Mouse (Mus musculus): ENCODE measurements around the gene Gm17949. TPM values are rescaled to one million over a fixed set of nuclear protein-coding genes. Genes with fewer than 3 reads are reported as not detected.

Gm17949 gene
- polyA plus RNA-seq, 1 experiment from 2014 or later, result 0.20 TPM

DNA sequence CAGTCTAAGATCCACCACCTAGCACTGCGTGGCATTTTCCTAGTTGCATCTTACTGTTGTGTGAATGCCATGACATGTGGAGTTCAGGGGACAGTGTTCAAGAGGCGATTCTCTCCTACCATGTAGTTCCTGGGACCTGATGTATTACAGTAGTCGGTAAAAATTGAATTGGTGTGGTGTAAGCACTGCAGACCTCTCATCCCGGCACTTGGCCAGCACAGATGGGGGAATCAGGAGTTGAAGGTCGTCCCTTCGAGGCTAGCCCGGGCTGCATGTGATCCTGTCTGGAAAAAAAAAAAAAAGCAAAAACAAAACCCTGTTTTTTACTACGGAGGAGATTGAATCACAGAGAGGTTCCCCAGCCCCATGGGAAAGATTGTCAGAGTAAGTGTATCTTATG lies 16.2 kb upstream of the Gm17949 start:
- Histone ChIP-seq H3K9me3 (replicated peaks) (no peaks in the 10 kb centered on the region), H3K4me1 (replicated peaks) (peaks cover 41% of the 10 kb centered on the region), H3K27me3 (no peaks in the 10 kb centered on the region), H3K4me2 (no peak overlapping the region), H3K27ac (no peak overlapping the region), H3K4me3 (replicated peaks) (no peak overlapping the region), H3K9ac (no peak overlapping the region), H3K36me3 (peaks cover 70% of the 10 kb centered on the region)
- no peak for DNase-seq
- 79% methylated on average over 8 of the region's 8 CpGs for WGBS (ENCODE audit: insufficient replicate concordance)
- no peak for ATAC-seq (ENCODE audit: low read depth)

- Histone ChIP-seq H3K27me3 (no peaks in the 10 kb centered on the region), H3K9ac (peak overlapping the region; percentile 46), H3K9me3 (replicated peaks) (no peaks in the 10 kb centered on the region), H3K4me3 (replicated peaks) (peak overlapping the region; percentile 83), H3K27ac (peak overlapping the region; percentile 27; the same call in 1 of the 2 replicates), H3K4me2 (peak overlapping the region; percentile 90), H3K4me1 (replicated peaks) (peaks cover 35% of the 10 kb centered on the region), H3K36me3 (peaks cover 65% of the 10 kb centered on the region)
- ATAC-seq (ENCODE audit: low read depth) (no peak), DNase-seq (no peak)
- WGBS (ENCODE audit: insufficient replicate concordance), result 55% methylated on average over 2 of the region's 2 CpGs
Observed at GRCm38 (mm10) chr17:56996506-56996905, 14.8 kb upstream of the Gm17949 start.

DNA sequence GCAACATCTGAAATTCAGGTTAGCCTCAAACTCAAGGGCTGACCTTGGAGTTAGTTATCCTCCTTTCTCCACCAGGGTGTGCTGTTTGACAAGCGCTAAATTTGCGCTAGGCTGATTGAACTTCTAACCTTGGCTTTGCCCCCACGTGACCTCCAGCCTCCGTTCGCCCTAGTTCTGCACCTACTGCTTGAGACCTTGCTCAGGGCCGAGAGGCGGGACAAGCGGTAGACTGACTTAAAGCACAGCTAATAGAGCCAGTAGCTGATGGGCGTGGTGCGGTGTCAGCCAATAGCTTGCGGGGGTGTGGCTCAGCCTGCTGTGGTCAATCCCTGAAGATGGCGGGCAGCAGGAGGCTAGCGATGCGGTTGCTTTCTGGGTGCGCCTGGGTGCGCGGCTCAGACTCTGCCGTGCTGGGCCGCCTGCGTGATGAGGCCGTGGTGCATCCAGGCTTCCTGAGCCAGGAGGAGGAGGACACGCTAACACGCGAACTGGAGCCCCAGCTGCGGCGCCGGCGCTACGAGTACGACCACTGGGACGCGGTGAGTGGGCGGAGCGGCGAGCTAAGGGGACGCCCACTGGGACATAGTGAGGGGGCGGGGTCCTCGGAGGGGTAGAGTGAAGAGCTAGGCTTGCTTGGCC lies 14.1 kb upstream of the Gm17949 start, which contains the start of gene Alkbh7:
Gene Alkbh7, plus strand, starts transcription at position 311 of the 639 bp plus-strand sequence.
- Histone ChIP-seq H3K9ac (peak within 1 kb of the TSS; percentile 74), H3K4me1 (replicated peaks) (peaks cover 36% of the 10 kb centered on the region), H3K4me2 (peak within 1 kb of the TSS; percentile 90), H3K27ac (peak within 1 kb of the TSS; percentile 61), H3K9me3 (replicated peaks) (no peaks in the 10 kb centered on the region), H3K4me3 (replicated peaks) (peak within 1 kb of the TSS; percentile 83), H3K36me3 (peaks cover 63% of the 10 kb centered on the region), H3K27me3 (no peaks in the 10 kb centered on the region)
- ATAC-seq (ENCODE audit: low read depth), result peak; percentile 99
- peak; percentile 97 for DNase-seq
- under 1% methylated on average over 38 of the region's 38 CpGs for WGBS (ENCODE audit: insufficient replicate concordance)

DNA sequence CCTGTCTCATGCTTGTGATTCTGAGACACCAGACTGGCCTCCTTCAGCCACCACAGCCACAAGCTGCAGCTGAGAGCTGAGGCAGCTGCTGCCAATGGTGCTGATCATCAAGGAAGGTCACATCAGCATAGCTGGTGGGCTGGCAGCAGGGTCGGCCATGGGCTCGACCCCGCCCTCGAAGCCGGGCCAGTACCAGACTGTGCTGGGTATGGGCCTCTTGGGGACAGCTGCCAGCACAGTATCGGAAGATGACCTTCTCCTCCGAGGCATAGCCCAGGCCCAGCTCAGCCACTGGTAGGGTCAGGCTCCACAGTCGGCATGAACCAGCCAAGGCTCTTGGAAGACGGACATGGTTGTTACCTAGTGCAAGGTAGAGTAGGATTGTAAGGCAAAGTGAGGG lies 11.9 kb upstream of the Gm17949 start:
- WGBS (ENCODE audit: insufficient replicate concordance), result 87% methylated on average over 9 of the region's 9 CpGs
- H3K27ac ChIP-seq, result no peak overlapping the region
- H3K9ac ChIP-seq, result no peak overlapping the region
- DNase-seq (no peak), ATAC-seq (ENCODE audit: low read depth) (no peak)
- H3K27me3 ChIP-seq, result no peaks in the 10 kb centered on the region
- H3K9me3 ChIP-seq (replicated peaks), result no peaks in the 10 kb centered on the region
- H3K4me1 ChIP-seq (replicated peaks), result peaks cover 55% of the 10 kb centered on the region
- H3K4me2 ChIP-seq, result no peak overlapping the region
- H3K36me3 ChIP-seq, result peaks cover 62% of the 10 kb centered on the region
- H3K4me3 ChIP-seq (replicated peaks), result no peak overlapping the region

DNA sequence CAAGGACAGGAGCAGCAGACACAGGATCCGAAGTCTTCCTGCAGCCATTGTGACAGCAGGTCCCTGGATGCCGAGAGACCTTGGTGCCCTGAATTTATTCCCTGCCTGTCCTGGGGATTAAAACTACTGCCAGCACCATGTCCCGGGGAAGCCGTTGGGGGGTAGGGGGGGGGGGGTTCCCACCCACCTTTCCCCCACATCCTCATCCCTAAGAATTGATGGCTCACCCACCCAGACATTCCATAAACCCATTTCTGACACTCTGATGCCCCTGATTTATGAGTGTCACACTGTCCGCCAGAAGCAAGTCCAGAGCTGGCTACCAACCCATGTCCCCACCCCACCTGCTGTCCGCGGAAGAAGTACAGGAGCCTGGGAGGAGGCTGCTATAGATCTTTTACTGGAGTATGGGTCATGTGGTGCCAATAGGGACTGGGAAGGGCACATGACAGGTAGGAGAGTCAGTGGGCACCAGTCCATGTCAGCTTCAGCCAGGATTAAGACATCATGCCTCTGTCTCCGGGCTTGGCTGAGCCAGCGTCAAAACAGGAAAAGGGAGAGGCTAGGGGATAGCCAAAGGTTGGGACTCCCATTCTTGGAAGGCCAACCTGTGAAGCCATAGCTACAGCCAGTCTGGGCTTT lies 11.2 kb upstream of the Gm17949 start, which contains the start of gene Pspn:
Gene Pspn, minus strand, starts transcription at position 51 of the 642 bp plus-strand sequence.
- H3K4me2 ChIP-seq, result no peak within 1 kb of the TSS
- no peak within 1 kb of the TSS for H3K9ac ChIP-seq
- H3K36me3 ChIP-seq, result peaks cover 62% of the 10 kb centered on the region
- DNase-seq (no peak), ATAC-seq (ENCODE audit: low read depth) (no peak)
- H3K27me3 ChIP-seq, result no peaks in the 10 kb centered on the region
- no peak within 1 kb of the TSS; the same call in 1 of the 2 replicates for H3K27ac ChIP-seq
- WGBS (ENCODE audit: insufficient replicate concordance), result 80% methylated on average over 9 of the region's 9 CpGs
- no peaks in the 10 kb centered on the region for H3K9me3 ChIP-seq (replicated peaks)
- H3K4me1 ChIP-seq (replicated peaks), result peaks cover 61% of the 10 kb centered on the region
- H3K4me3 ChIP-seq (replicated peaks), result no peak within 1 kb of the TSS

DNA sequence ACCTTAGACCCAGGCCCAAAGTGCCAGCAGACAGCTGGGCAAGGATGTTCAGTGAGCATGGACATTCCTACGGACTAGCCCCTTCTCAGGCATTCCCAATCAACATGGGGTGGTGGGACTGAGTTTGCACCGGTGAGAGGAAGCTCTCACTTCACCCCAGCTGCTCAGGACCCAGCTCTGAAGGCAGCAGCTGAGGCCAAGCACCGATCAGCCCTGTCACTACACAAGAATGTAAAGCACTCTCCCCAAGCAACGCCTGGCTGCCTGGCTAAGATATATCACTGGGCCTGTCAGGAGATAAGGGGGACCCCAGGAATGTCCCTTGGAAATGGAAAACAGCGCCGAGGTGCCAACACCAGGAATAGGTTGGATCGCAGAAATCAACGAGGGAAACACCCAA lies 10.0 kb upstream of the Gm17949 start:
- WGBS (ENCODE audit: insufficient replicate concordance), result 52% methylated on average over 8 of the region's 8 CpGs
- Histone ChIP-seq H3K9ac (no peak overlapping the region), H3K4me2 (no peak overlapping the region), H3K27me3 (no peaks in the 10 kb centered on the region), H3K27ac (no peak overlapping the region; the same call in 1 of the 2 replicates), H3K4me3 (replicated peaks) (no peak overlapping the region), H3K36me3 (peaks cover 62% of the 10 kb centered on the region), H3K4me1 (replicated peaks) (peaks cover 63% of the 10 kb centered on the region), H3K9me3 (replicated peaks) (no peaks in the 10 kb centered on the region)
- DNase-seq, result no peak
- no peak for ATAC-seq (ENCODE audit: low read depth)

- Histone ChIP-seq H3K4me1 (replicated peaks) (peaks cover 67% of the 10 kb centered on the region), H3K36me3 (peaks cover 80% of the 10 kb centered on the region), H3K4me2 (peak overlapping the region; percentile 36), H3K4me3 (replicated peaks) (no peak overlapping the region), H3K9me3 (replicated peaks) (no peaks in the 10 kb centered on the region), H3K27me3 (no peaks in the 10 kb centered on the region), H3K27ac (peak overlapping the region; percentile 66), H3K9ac (peak overlapping the region; percentile 30; the same call in 1 of the 2 replicates)
- DNase-seq (peak; percentile 65), ATAC-seq (ENCODE audit: low read depth) (peak; percentile 82)
- WGBS (ENCODE audit: insufficient replicate concordance), result 48% methylated on average over 7 of the region's 7 CpGs
Observed at GRCm38 (mm10) chr17:57003994-57004393, 7.3 kb upstream of the Gm17949 start.

DNA sequence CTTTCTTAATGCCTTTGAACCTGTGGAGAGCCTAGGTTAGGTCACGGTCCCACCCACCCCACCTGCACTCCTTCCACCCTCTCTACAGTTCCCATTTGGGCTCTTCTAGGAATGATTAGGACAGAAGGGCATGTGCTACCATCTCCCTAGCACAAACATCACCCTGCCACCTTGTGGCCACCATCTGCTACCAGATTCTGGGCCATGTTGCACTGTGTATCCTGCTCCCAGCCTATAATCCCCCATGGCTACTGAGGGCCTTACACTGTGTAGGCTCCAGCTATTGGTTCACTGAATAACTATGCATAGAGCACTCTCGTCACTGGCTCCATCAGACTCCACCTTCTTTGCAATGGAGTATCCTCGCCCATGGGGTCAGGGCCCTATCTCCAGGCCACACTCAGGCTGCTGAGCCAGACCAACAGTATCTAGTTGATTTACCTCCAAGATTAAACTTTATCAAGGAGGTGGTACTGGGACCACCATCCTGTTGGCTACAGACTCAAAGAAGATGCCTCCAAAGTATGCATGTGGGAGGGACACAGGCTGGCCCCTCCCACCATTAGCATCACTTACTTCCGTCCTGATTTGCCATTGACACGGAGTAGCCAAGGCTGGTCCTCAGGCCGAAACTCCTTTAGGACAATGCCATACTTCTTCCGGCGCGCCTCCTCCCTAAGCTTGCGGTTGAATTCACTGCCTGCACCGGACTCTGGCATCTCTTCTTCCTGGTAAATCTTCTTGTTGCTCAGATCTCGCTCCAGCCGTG lies 3.9 kb upstream of the Gm17949 start:
- Histone ChIP-seq H3K27me3 (no peaks in the 10 kb centered on the region), H3K9ac (no peak overlapping the region), H3K36me3 (peaks cover 74% of the 10 kb centered on the region), H3K4me1 (replicated peaks) (peaks cover 77% of the 10 kb centered on the region), H3K4me3 (replicated peaks) (no peak overlapping the region), H3K27ac (no peak overlapping the region), H3K9me3 (replicated peaks) (no peaks in the 10 kb centered on the region), H3K4me2 (no peak overlapping the region)
- 82% methylated on average over 13 of the region's 13 CpGs for WGBS (ENCODE audit: insufficient replicate concordance)
- ATAC-seq (ENCODE audit: low read depth), result 0 out of 2 replicates have a peak, but pooled peaks have one; percentile 3
- no peak for DNase-seq

DNA sequence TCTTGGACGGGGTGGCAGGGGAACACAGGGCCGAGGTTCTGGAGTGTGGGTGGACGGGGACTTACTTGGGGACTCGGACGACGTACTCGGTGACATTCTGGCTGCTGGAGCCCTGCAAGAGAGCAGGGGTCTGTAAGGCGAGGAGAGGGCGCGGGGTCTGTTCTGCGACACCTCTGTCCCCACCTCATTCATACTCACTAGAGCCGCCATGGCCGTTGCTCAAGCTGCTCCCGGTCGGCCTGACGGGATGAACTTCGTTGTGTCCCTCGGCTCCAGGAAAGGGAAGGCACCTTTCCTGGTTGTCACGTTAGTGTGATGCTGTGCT lies 396 bp upstream of the Gm17949 start:
- no peaks in the 10 kb centered on the region for H3K9me3 ChIP-seq (replicated peaks)
- peak overlapping the region; percentile 78 for H3K4me3 ChIP-seq (replicated peaks)
- peaks cover 38% of the 10 kb centered on the region for H3K36me3 ChIP-seq
- under 1% methylated on average over 19 of the region's 19 CpGs for WGBS (ENCODE audit: insufficient replicate concordance)
- H3K27me3 ChIP-seq, result no peaks in the 10 kb centered on the region
- H3K4me1 ChIP-seq (replicated peaks), result peaks cover 59% of the 10 kb centered on the region
- peak overlapping the region; percentile 93 for H3K9ac ChIP-seq
- peak overlapping the region; percentile 88 for H3K4me2 ChIP-seq
- DNase-seq, result no peak
- ATAC-seq (ENCODE audit: low read depth), result peak; percentile 59
- peak overlapping the region; percentile 92 for H3K27ac ChIP-seq

DNA sequence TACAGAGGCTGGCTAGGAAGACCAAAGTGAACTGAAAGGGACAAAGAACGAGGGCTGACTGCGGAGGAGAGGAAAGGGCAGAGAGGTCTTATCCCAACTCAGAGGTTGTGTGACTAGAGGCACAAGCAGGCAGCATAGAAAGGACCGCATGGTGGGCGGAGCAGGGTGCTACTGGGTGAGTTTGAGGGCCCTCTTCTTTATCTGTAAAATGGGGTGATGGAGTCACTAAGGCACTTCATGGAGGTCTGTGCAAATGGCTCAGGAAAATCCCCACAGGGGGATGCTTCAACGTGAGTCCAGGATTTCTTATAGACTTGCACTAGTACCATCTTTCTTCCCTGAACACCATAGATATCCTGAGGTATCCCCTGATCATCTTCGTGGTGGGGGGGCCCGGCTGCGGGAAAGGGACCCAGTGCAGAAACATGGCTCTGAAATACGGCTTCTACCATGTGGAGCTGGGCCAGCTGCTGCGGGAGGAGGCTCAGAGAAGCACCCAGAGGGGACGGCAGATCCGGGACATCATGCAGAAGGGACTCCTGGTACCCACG lies 1.1 kb downstream of the Gm17949 start:
- DNase-seq, result peak; percentile 48
- 0 out of 2 replicates have a peak, but pooled peaks have one; percentile 5 for ATAC-seq (ENCODE audit: low read depth)
- Histone ChIP-seq H3K9ac (peak overlapping the region; percentile 82), H3K4me2 (peak overlapping the region; percentile 88), H3K4me1 (replicated peaks) (peaks cover 61% of the 10 kb centered on the region), H3K4me3 (replicated peaks) (peak overlapping the region; percentile 78), H3K27ac (peak overlapping the region; percentile 92), H3K36me3 (peaks cover 24% of the 10 kb centered on the region), H3K9me3 (replicated peaks) (no peaks in the 10 kb centered on the region), H3K27me3 (no peaks in the 10 kb centered on the region)
- WGBS (ENCODE audit: insufficient replicate concordance), result 68% methylated on average over 13 of the region's 13 CpGs

GRCm38 (mm10) chr17:57019693-57020092 lies 8.4 kb downstream of the Gm17949 start:
- DNase-seq, result peak; percentile 61
- no peaks in the 10 kb centered on the region for H3K27me3 ChIP-seq
- peak overlapping the region; percentile 89 for H3K27ac ChIP-seq
- peak overlapping the region; percentile 28 for H3K4me2 ChIP-seq
- peak; percentile 83 for ATAC-seq (ENCODE audit: low read depth)
- no peak overlapping the region for H3K4me3 ChIP-seq (replicated peaks)
- peak overlapping the region; percentile 30 for H3K9ac ChIP-seq
- H3K9me3 ChIP-seq (replicated peaks), result no peaks in the 10 kb centered on the region
- H3K36me3 ChIP-seq, result peaks cover 53% of the 10 kb centered on the region
- H3K4me1 ChIP-seq (replicated peaks), result peaks cover 67% of the 10 kb centered on the region
- WGBS (ENCODE audit: insufficient replicate concordance), result 25% methylated on average over 2 of the region's 2 CpGs

All from liver, embryonic 13.5 days (tissue).